Comparison of ENCODE assay signal across 7 mouse cellular contexts in genomic region chr4:44232771-44233712, GRCm38 (mm10). TPM values are rescaled to one million over a fixed set of nuclear protein-coding genes. Genes with fewer than 3 reads are reported as not detected.
DNase-seq lines count a peak whose midpoint lies in the region; ATAC-seq lines count a peak whose summit lies in the region.

No protein-coding gene starts in this region.

- intact Hi-C loops in gastrocnemius, postnatal 14 days (cut with DNase I; ENCODE audit: low total_unique reads) = no loop called here

- peak overlapping the region; percentile 89 for H3K9ac ChIP-seq in midbrain, embryonic 11.5 days (ENCODE audit: low read length)

- H3K4me1 ChIP-seq in limb, embryonic 10.5 days = peaks cover 29% of the 10 kb centered on the region
- H3K4me1 ChIP-seq in midbrain, embryonic 11.5 days (ENCODE audit: control insufficient read depth, insufficient read depth, low read length) = peaks cover 20% of the 10 kb centered on the region

- 0 out of 2 replicates have a peak, but pooled peaks cover 4% of the 10 kb centered on the region for H3K27me3 ChIP-seq in limb, embryonic 10.5 days (ENCODE audit: low read depth, poor library complexity, severe bottlenecking)
- H3K27me3 ChIP-seq in midbrain, embryonic 11.5 days (ENCODE audit: control insufficient read depth, insufficient read depth, low read length) = no peaks in the 10 kb centered on the region; the same call in 1 of the 2 replicates

- peak overlapping the region; percentile 83 for H3K4me3 ChIP-seq in limb, embryonic 10.5 days
- peak overlapping the region; percentile 95 for H3K4me3 ChIP-seq in midbrain, embryonic 11.5 days (ENCODE audit: low read depth, low read length)

- peak overlapping the region; percentile 95 for H3K27ac ChIP-seq in limb, embryonic 10.5 days
- peak overlapping the region; percentile 88 for H3K27ac ChIP-seq in midbrain, embryonic 11.5 days (ENCODE audit: low read depth, low read length)

- no peaks in the 10 kb centered on the region for H3K36me3 ChIP-seq in limb, embryonic 10.5 days
- H3K36me3 ChIP-seq in midbrain, embryonic 11.5 days (ENCODE audit: control insufficient read depth, insufficient read depth, low read length) = no peaks in the 10 kb centered on the region

- ATAC-seq in midbrain, embryonic 11.5 days (ENCODE audit: low FRiP score) = peak; percentile 74

- peak; percentile 61 to 84 for DNase-seq in adrenal gland, adult (ENCODE audit: inconsistent age in 2 of 2, low spot score in 1 of 2)
- DNase-seq in cerebellum, postnatal 4 days (ENCODE audit: low spot score in 2 of 2) = peak; percentile 28 to 58
- DNase-seq in gastrocnemius, postnatal 14 days = peak; percentile 50
- peak; percentile 37 for DNase-seq in hindlimb bud, embryonic 11.5 days (ENCODE audit: extremely low spot score, low read depth, low spot score)
- DNase-seq in limb, embryonic 10.5 days (ENCODE audit: low spot score) = peak; percentile 77
- DNase-seq in midbrain, embryonic 11.5 days (ENCODE audit: low spot score, missing footprints) = peak; percentile 96
- DNase-seq in spleen, adult 18-20 months = peak; percentile 43 to 49

- H3K9me3 ChIP-seq in limb, embryonic 10.5 days (replicated peaks) = no peaks in the 10 kb centered on the region
- H3K9me3 ChIP-seq in midbrain, embryonic 11.5 days (ENCODE audit: control insufficient read depth, low read length) = no peaks in the 10 kb centered on the region

- peak overlapping the region; percentile 69 for H3K4me2 ChIP-seq in midbrain, embryonic 11.5 days

- WGBS in limb, embryonic 10.5 days = 3% methylated on average over 65 of the region's 68 CpGs
- under 1% methylated on average over 37 of the region's 68 CpGs for WGBS in midbrain, embryonic 11.5 days

RNA-seq across cellular contexts. Expression of gene Rnf38, which starts 0.5 kb away (rescaled TPM):
- 10 to 100 TPM; 15.7 to 19.2 TPM for total RNA-seq in gastrocnemius, postnatal 14 days (2021)
- polyA plus RNA-seq in limb, embryonic 10.5 days (2016; fragmentation: Nextera tagmentation; extraction: Ambion mirVana) = 29.0 and 30.3 TPM in 2 replicates
- polyA plus RNA-seq in midbrain, embryonic 11.5 days (2014; fragmentation: Nextera tagmentation; extraction: Ambion mirVana) = 52.4 and 56.6 TPM in 2 replicates

Comparison
In these comparisons a context has a peak if more than half of its experiments do, and no peak if none do; other contexts are left out.
1. Peak in every context shown above with its lines: DNase-seq, ATAC-seq, H3K4me3 ChIP-seq and H3K27ac ChIP-seq.
2. DNase-seq: peak in every context shown above with its lines; median percentile 96 in midbrain, embryonic 11.5 days; 77 in limb, embryonic 10.5 days; 72 in adrenal gland, adult; 50 in gastrocnemius, postnatal 14 days; 46 in spleen, adult 18-20 months; 43 in cerebellum, postnatal 4 days; 37 in hindlimb bud, embryonic 11.5 days.